Mouse (Mus musculus): Measurements from ENCODE around the gene Fxyd6.

DNA sequence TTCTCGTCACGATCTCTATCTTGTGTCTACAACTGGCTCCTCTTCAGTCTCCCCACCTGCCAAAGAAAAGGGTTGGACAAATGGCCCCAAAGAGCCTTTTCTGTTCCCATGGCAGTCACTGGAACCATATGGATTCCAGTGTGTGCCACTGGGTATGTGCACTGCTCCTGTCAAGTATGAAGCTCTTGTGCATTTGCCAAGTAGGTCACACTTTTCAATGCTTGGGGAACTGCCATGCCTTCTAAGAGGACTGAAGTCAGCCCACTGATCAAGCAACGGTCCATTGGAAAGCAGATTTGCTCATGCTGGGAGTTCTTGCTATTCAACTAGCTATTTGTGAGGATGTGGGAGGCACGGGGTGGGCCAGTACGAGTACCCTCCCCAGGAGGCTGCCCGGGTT is 48.5 kb upstream of the Fxyd6 start:
- TF ChIP-seq POLR2A (IDR thresholded peaks at IDR 0.05; ENCODE audit: borderline replicate concordance, control insufficient read depth, low read depth, low read length) (no peak), CTCF (IDR thresholded peaks at IDR 0.05; ENCODE audit: control insufficient read depth, insufficient read depth, low read length) (no peak)

Measured in bone marrow, adult 2 months (tissue).